Mouse (Mus musculus) olfactory bulb, adult 2 months (tissue): Measurements from ENCODE around the gene Tox2.

Source experiments
- CTCF ChIP-seq: fragments of 200-500 bp; IDR thresholded peaks from 2 replicates; pipeline ENCODE4 v1.5.1; 2012; ENCODE audit warnings: low read depth, mild to moderate bottlenecking, low read length, moderate library complexity; ENCODE audit not compliant: insufficient read depth
- POLR2A ChIP-seq: fragments of 200-500 bp; IDR thresholded peaks from 2 replicates; pipeline ENCODE4 v1.6.1; 2012; ENCODE audit warnings: mild to moderate bottlenecking, low read depth, low read length, moderate library complexity; ENCODE audit not compliant: insufficient read depth

- TF ChIP-seq POLR2A (no peak), CTCF (no peak)
Measured at GRCm38 (mm10) chr2:163254228-163254627, 51.3 kb downstream of the Tox2 start.
